In genomic region chr13:30758789-30759381, GRCm38 (mm10) we compare ENCODE assay signal across 30 mouse cellular contexts. TPM values are rescaled to one million over a fixed set of nuclear protein-coding genes. Genes with fewer than 3 reads are reported as not detected.
A peak's percentile ranks its signal among the peaks of the same experiment; 100 is the strongest.
DNase-seq lines count a peak whose midpoint lies in the region; ATAC-seq lines count a peak whose summit lies in the region.
"Had no signal": no experiment of that assay in that cellular context is flagged by ENCODE, and none has a peak within 500 bp of the region (broad histone marks: within the 10 kb centered on the region; RNA-seq: fewer than 3 reads in every experiment).

No protein-coding gene starts in this region.

- H3K4me1 ChIP-seq in liver, embryonic 11.5 days (replicated peaks; ENCODE audit: control insufficient read depth, insufficient read depth, low read length), result no peaks in the 10 kb centered on the region
- H3K4me1 ChIP-seq in liver, embryonic 12.5 days, result no peaks in the 10 kb centered on the region
- H3K4me1 ChIP-seq: embryonic facial prominence, embryonic 10.5 days; embryonic facial prominence, embryonic 13.5 days; forebrain, embryonic 10.5 days; forebrain, embryonic 13.5 days; hindbrain, embryonic 15.5 days had no signal

- H3K9ac ChIP-seq in liver, embryonic 11.5 days (ENCODE audit: low read depth, low read length), result no peak overlapping the region
- H3K9ac ChIP-seq in liver, embryonic 12.5 days, result no peak overlapping the region
- H3K9ac ChIP-seq: embryonic facial prominence, embryonic 13.5 days; forebrain, embryonic 13.5 days; heart, embryonic 13.5 days; hindbrain, embryonic 15.5 days had no signal

- WGBS in liver, embryonic 11.5 days, result 74% methylated on average over 11 of the region's 11 CpGs
- WGBS in liver, embryonic 12.5 days (ENCODE audit: insufficient replicate concordance), result 75% methylated on average over 11 of the region's 11 CpGs

- no peaks in the 10 kb centered on the region for H3K36me3 ChIP-seq in liver, embryonic 11.5 days (ENCODE audit: control insufficient read depth, insufficient read depth, low read length)
- no peaks in the 10 kb centered on the region for H3K36me3 ChIP-seq in liver, embryonic 12.5 days
- H3K36me3 ChIP-seq in splenic B cell, adult 2 months (ENCODE audit: control insufficient read depth, insufficient read depth, low read length, poor library complexity, severe bottlenecking), result peaks cover 46% of the 10 kb centered on the region
- H3K36me3 ChIP-seq: embryonic facial prominence, embryonic 10.5 days; embryonic facial prominence, embryonic 13.5 days; forebrain, embryonic 10.5 days; G1E; heart, embryonic 10.5 days; heart, embryonic 13.5 days; hindbrain, embryonic 15.5 days had no signal

- H3K27me3 ChIP-seq in liver, embryonic 11.5 days (replicated peaks; ENCODE audit: control insufficient read depth, insufficient read depth, low read length), result no peaks in the 10 kb centered on the region
- H3K27me3 ChIP-seq in liver, embryonic 12.5 days (replicated peaks), result peaks cover 4% of the 10 kb centered on the region; the same call in 1 of the 2 replicates
- no peaks in the 10 kb centered on the region for H3K27me3 ChIP-seq in splenic B cell, adult 2 months (ENCODE audit: control insufficient read depth, insufficient read depth, low read length, poor library complexity, severe bottlenecking)
- H3K27me3 ChIP-seq: embryonic facial prominence, embryonic 13.5 days; forebrain, embryonic 13.5 days; hindbrain, embryonic 15.5 days had no signal

- H3K4me3 ChIP-seq in liver, embryonic 11.5 days (ENCODE audit: low read depth, low read length), result no peak overlapping the region
- H3K4me3 ChIP-seq in liver, embryonic 12.5 days, result no peak overlapping the region
- H3K4me3 ChIP-seq: embryonic facial prominence, embryonic 10.5 days; embryonic facial prominence, embryonic 13.5 days; erythroblast, embryonic 14.5 days; forebrain, embryonic 10.5 days; forebrain, embryonic 13.5 days; heart, embryonic 10.5 days; heart, embryonic 13.5 days; hindbrain, embryonic 15.5 days had no signal

- no peak overlapping the region for H3K4me2 ChIP-seq in liver, embryonic 11.5 days
- no peak overlapping the region for H3K4me2 ChIP-seq in liver, embryonic 12.5 days
- H3K4me2 ChIP-seq: embryonic facial prominence, embryonic 13.5 days; forebrain, embryonic 13.5 days; heart, embryonic 13.5 days; hindbrain, embryonic 15.5 days had no signal

- no peak for ATAC-seq in liver, embryonic 11.5 days (replicated peaks; ENCODE audit: low FRiP score)
- ATAC-seq in liver, embryonic 12.5 days, result no peak
- ATAC-seq in erythroid progenitor cell, adult 5-6 weeks (replicated peaks; ENCODE audit: low FRiP score, poor library complexity, severe bottlenecking), result no peak
- ATAC-seq: forebrain, embryonic 13.5 days; forebrain, embryonic 16.5 days; inflammation-experienced regulatory T-cells, adult 6 months; intestine, embryonic 16.5 days had no signal

- peak; percentile 6 for DNase-seq in liver, embryonic 11.5 days (ENCODE audit: low spot score)
- DNase-seq in MN1 (ENCODE audit: low spot score), result peak; percentile 57
- peak; percentile 35 for DNase-seq in splenic B cell, adult 2 months (ENCODE audit: low read depth, low spot score)
- DNase-seq in testis, postnatal 14 days (ENCODE audit: low spot score), result no peak
- DNase-seq: adrenal gland, adult 2 months; adrenal gland, postnatal 14 days; cerebellum, adult 11-12 months; cerebellum, adult 8-10 months; cerebellum, postnatal 10 days; cerebellum, postnatal 36 days; embryo, embryonic 11 days; gastrocnemius, postnatal 10 days; heart, adult 18-20 months; heart, postnatal 14 days; heart, postnatal 4 days had no signal

- H3K27ac ChIP-seq in liver, embryonic 11.5 days (ENCODE audit: low read depth, low read length), result no peak overlapping the region
- no peak overlapping the region for H3K27ac ChIP-seq in liver, embryonic 12.5 days
- H3K27ac ChIP-seq: embryonic facial prominence, embryonic 10.5 days; embryonic facial prominence, embryonic 13.5 days; forebrain, embryonic 10.5 days; forebrain, embryonic 13.5 days; heart, embryonic 10.5 days; heart, embryonic 13.5 days; hindbrain, embryonic 15.5 days had no signal

- no peaks in the 10 kb centered on the region for H3K9me3 ChIP-seq in liver, embryonic 11.5 days (ENCODE audit: control insufficient read depth, low read length)
- H3K9me3 ChIP-seq in liver, embryonic 12.5 days (replicated peaks), result no peaks in the 10 kb centered on the region
- H3K9me3 ChIP-seq: embryonic facial prominence, embryonic 10.5 days; embryonic facial prominence, embryonic 13.5 days; forebrain, embryonic 10.5 days; forebrain, embryonic 13.5 days; G1E; heart, embryonic 10.5 days; heart, embryonic 13.5 days; hindbrain, embryonic 15.5 days had no signal

RNA-seq across cellular contexts. Expression of gene Irf4, which starts 9.9 kb away (rescaled TPM):
- 0.14 TPM in 1 of 2 replicates, not detected in the other for polyA plus RNA-seq in liver, embryonic 11.5 days (2014; fragmentation: Nextera tagmentation; extraction: Ambion mirVana)
- polyA plus RNA-seq in liver, embryonic 12.5 days (2016; fragmentation: Nextera tagmentation; extraction: Ambion mirVana), result 0.05 TPM in 1 of 2 replicates, not detected in the other
- total RNA-seq in erythroid progenitor cell, adult 5-6 weeks (2015; ENCODE audit: low replicate concordance), result 8.6 and 11.3 TPM in 2 replicates
- 5.1 TPM in 2 replicates for total RNA-seq in erythroid progenitor cell, adult 5-6 weeks (2017; ENCODE audit: low replicate concordance)
- polyA plus RNA-seq: C2C12; erythroblast, embryonic 14.5 days; forebrain, embryonic 10.5 days; G1E had no signal
